Mouse (Mus musculus) forebrain, postnatal 0 days (tissue): ENCODE results near the gene Hcn2. TPM values are rescaled to one million over a fixed set of nuclear protein-coding genes. Genes with fewer than 3 reads are reported as not detected.
A peak's percentile ranks its signal among the peaks of the same experiment; 100 is the strongest.

Experiments used
- ATAC-seq: fragments of 200-750 bp; cut with Nextera tagmentation; 2 replicates; pipeline ENCODE4 v1.8.0; 2017; ENCODE audit warnings: mild to moderate bottlenecking, moderate library complexity
- DNase-seq: peaks from one replicate; pipeline ENCODE4 v3.0.0-alpha.2; 2015
- H3K27ac ChIP-seq: fragments of 300-500 bp; sonication (generic); 2 replicates; pipeline ENCODE4 v1.5.1; 2014; ENCODE audit warnings: low read depth, mild to moderate bottlenecking, antibody characterized with exemption, low read length, moderate library complexity, mixed read lengths
- H3K27me3 ChIP-seq: fragments of 300-500 bp; sonication (generic); 2 replicates; pipeline ENCODE4 v1.6.1; 2014; ENCODE audit warnings: mild to moderate bottlenecking, low read length, mixed read lengths; ENCODE audit not compliant: insufficient read depth
- H3K36me3 ChIP-seq: fragments of 300-500 bp; sonication (generic); 2 replicates; pipeline ENCODE4 v1.6.1; 2014; ENCODE audit warnings: mild to moderate bottlenecking, moderate library complexity; ENCODE audit not compliant: insufficient read depth
- H3K4me1 ChIP-seq: fragments of 300-500 bp; sonication (generic); 2 replicates; pipeline ENCODE4 v1.6.1; 2014; ENCODE audit warnings: antibody characterized with exemption; ENCODE audit not compliant: insufficient read depth
- H3K4me2 ChIP-seq: fragments of 300-500 bp; sonication (generic); 2 replicates; pipeline ENCODE4 v1.6.1; 2014; ENCODE audit warnings: low read depth, mild to moderate bottlenecking, moderate library complexity
- H3K4me3 ChIP-seq: fragments of 300-500 bp; sonication (generic); 2 replicates; pipeline ENCODE4 v1.5.1; 2014; ENCODE audit warnings: low read depth, low read length, mixed read lengths
- H3K9ac ChIP-seq: fragments of 300-500 bp; sonication (generic); 2 replicates; pipeline ENCODE4 v1.6.1; 2014; ENCODE audit warnings: mild to moderate bottlenecking
- H3K9me3 ChIP-seq: fragments of 300-500 bp; sonication (generic); 2 replicates; pipeline ENCODE4 v1.6.1; 2016; ENCODE audit warnings: low read length
- CTCF ChIP-seq: sonication (generic); IDR thresholded peaks from 2 replicates; pipeline ENCODE4 v1.5.1; 2016; ENCODE audit warnings: antibody characterized with exemption, control low read depth, low read depth
- WGBS: fragments of 180-500 bp; shearing (Covaris S2); extraction: QIAGEN DNeasy Blood & Tissue Kit; methylation state at CpG from one replicate; pipeline ENCODE4 v1.1.7; 2014; 5-methylcytosine and 5-hydroxymethylcytosine counted together
- polyA plus RNA-seq: library from polyadenylated mRNA; unstranded; fragments of >200 nt; fragmentation: Nextera tagmentation; extraction: Ambion mirVana; gene quantifications from 2 replicates; pipeline ENCODE4 v1.2.1, GENCODE M21; 2015
- total RNA-seq: library from RNA; depleted of rRNA; stranded (reverse); fragments of >200 nt; gene quantifications from 2 replicates; pipeline ENCODE4 v1.2.3, GENCODE M21; 2014

Hcn2 gene
- total and polyA plus RNA-seq, 2 experiments from 2014 or later = 4.7 to 34.5 TPM

DNA sequence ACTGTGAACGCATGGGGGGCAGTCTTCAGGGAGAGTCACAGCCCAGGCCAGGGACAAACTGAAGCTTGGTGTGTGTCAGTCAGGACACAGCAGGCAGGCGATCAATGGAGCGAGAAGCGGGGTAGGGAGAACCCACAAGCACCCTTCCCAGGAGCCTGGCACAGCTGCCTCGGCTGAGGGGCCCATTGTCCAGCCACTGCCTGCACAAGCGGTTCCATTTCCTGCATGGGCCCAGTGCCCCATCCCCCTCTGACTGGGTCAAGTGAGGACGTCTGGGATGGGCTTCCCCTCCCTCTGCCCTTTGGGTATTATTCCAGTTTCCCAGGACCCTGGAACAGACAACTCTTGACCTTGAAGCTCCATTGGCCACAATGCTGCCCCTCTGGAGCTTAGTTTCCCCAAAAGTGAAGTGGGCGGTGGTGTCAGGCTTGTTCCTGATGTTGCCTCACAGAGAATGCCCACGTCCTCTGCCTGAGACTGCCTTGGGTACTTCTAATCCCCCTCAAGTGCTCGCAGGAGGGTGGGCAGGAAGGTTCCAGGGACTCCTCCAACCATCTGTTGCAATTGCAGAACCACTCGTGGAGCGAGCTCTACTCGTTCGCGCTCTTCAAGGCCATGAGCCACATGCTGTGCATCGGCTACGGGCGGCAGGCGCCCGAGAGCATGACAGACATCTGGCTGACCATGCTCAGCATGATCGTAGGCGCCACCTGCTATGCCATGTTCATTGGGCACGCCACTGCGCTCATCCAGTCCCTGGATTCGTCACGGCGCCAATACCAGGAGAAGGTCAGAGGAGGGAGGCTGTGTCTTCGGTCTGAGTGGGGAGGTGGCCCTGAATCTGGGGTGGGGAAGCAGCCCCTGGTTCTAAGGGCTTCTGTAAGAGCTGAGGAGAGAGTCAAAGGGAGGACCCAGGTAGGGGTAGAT lies 12.2 kb downstream of the Hcn2 start:
- no peak overlapping the region for H3K9ac ChIP-seq
- no peak for TF ChIP-seq CTCF
- 75% methylated on average over 28 of the region's 28 CpGs for WGBS
- H3K9me3 ChIP-seq = no peaks in the 10 kb centered on the region
- DNase-seq = no peak
- H3K27me3 ChIP-seq = no peaks in the 10 kb centered on the region
- H3K4me2 ChIP-seq = no peak overlapping the region
- H3K36me3 ChIP-seq = peaks cover 19% of the 10 kb centered on the region
- H3K4me3 ChIP-seq = no peak overlapping the region
- peak; percentile 17; the same call in 1 of the 2 replicates for ATAC-seq
- no peaks in the 10 kb centered on the region for H3K4me1 ChIP-seq
- no peak overlapping the region for H3K27ac ChIP-seq

DNA sequence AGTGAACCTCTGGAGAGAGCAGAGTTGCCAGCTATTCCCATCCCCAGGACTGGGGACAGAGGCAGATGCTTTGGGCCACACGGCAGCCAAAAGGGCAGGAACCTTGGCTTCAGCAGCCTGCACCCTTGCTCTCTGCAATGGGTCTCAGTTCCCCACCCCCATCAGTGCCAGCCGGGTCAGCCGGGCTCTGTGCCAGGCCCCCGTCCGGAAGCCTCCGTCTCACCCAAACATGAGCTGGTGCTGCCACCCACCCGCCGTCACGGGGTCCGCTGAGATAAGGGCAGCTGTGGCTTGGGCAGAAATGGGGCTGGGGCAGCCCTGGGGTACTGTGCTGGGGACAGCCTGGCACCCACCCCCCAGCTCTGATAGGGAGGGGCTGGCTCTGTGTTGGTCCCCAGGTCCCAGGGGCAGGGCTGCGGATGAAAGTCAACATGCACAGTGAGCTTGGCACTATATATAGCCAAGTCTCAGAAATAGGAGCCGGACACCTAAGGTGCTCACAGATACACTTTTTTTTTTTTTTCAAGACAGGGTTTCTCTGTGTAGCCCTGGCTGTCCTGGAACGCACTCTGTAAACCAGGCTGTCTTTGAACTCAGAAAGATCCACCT lies 13.0 kb downstream of the Hcn2 start:
- ATAC-seq (no peak), DNase-seq (no peak)
- H3K27ac ChIP-seq = no peak overlapping the region
- H3K4me2 ChIP-seq = no peak overlapping the region
- peaks cover 26% of the 10 kb centered on the region for H3K36me3 ChIP-seq
- no peaks in the 10 kb centered on the region for H3K9me3 ChIP-seq
- H3K27me3 ChIP-seq = no peaks in the 10 kb centered on the region
- WGBS = 53% methylated on average over 13 of the region's 13 CpGs
- no peak for TF ChIP-seq CTCF
- H3K9ac ChIP-seq = no peak overlapping the region
- no peak overlapping the region for H3K4me3 ChIP-seq
- no peaks in the 10 kb centered on the region for H3K4me1 ChIP-seq

DNA sequence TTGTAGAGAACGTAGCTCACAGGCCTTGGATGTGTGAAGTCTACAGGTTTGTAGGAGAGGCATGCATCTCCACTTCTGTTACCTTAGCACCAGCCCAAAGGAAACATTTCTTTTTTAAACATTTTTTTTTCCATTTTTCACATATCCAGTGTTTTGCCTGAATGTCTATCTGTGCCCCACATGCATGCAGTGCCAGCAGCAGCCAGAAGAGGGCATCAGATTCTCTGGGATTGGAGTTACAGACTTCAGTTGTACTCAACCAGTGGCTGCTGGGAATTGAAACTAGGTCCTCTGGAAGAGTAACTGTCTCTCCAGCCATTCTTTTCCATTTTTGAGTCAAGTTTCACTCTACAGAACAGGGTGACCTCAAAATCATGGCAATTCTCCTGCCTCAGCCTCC lies 16.1 kb downstream of the Hcn2 start:
- Histone ChIP-seq H3K4me1 (no peaks in the 10 kb centered on the region), H3K9me3 (no peaks in the 10 kb centered on the region), H3K36me3 (peaks cover 52% of the 10 kb centered on the region), H3K27me3 (no peaks in the 10 kb centered on the region), H3K4me2 (no peak overlapping the region), H3K9ac (no peak overlapping the region), H3K4me3 (no peak overlapping the region), H3K27ac (no peak overlapping the region)
- peak; percentile 53 for TF ChIP-seq CTCF
- no peak for DNase-seq
- ATAC-seq = no peak
- WGBS = 95% methylated on average over 1 of the region's 1 CpGs

DNA sequence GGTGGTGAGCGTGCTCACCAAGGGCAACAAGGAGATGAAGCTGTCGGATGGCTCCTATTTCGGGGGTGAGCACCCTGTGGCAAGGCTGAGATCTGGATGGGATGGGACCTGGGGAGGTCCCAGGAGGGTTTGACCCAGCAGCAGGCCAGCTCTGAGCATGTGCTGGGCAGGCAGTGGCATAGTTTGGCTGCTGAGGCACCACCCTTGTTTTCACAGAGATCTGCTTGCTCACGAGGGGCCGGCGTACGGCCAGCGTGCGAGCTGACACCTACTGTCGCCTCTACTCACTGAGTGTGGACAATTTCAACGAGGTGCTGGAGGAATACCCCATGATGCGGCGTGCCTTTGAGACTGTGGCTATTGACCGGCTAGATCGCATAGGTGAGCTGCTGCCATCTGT lies 17.4 kb downstream of the Hcn2 start:
- H3K4me3 ChIP-seq = no peak overlapping the region
- DNase-seq = no peak
- 94% methylated on average over 15 of the region's 15 CpGs for WGBS
- no peak overlapping the region for H3K27ac ChIP-seq
- no peaks in the 10 kb centered on the region for H3K27me3 ChIP-seq
- ATAC-seq = no peak
- H3K36me3 ChIP-seq = peaks cover 65% of the 10 kb centered on the region
- TF ChIP-seq CTCF = no peak
- H3K4me1 ChIP-seq = no peaks in the 10 kb centered on the region
- no peak overlapping the region for H3K4me2 ChIP-seq
- H3K9me3 ChIP-seq = 0 out of 2 replicates have a peak, but pooled peaks cover 5% of the 10 kb centered on the region
- no peak overlapping the region for H3K9ac ChIP-seq

DNA sequence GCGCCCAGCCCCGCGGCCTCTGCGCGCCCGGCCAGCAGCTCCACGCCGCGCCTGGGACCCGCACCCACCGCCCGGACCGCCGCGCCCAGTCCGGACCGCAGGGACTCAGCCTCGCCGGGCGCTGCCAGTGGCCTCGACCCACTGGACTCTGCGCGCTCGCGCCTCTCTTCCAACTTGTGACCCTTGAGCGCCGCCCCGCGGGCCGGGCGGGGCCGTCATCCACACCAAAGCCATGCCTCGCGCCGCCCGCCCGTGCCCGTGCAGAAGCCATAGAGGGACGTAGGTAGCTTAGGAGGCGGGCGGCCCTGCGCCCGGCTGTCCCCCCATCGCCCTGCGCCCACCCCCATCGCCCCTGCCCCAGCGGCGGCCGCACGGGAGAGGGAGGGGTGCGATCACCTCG lies 18.9 kb downstream of the Hcn2 start:
- Histone ChIP-seq H3K36me3 (peaks cover 81% of the 10 kb centered on the region), H3K4me3 (no peak overlapping the region), H3K4me2 (no peak overlapping the region), H3K4me1 (no peaks in the 10 kb centered on the region), H3K9me3 (peaks cover 13% of the 10 kb centered on the region; the same call in 1 of the 2 replicates), H3K27me3 (no peaks in the 10 kb centered on the region), H3K9ac (no peak overlapping the region), H3K27ac (no peak overlapping the region)
- ATAC-seq (no peak), DNase-seq (no peak)
- WGBS = 41% methylated on average over 42 of the region's 52 CpGs
- no peak for TF ChIP-seq CTCF

DNA sequence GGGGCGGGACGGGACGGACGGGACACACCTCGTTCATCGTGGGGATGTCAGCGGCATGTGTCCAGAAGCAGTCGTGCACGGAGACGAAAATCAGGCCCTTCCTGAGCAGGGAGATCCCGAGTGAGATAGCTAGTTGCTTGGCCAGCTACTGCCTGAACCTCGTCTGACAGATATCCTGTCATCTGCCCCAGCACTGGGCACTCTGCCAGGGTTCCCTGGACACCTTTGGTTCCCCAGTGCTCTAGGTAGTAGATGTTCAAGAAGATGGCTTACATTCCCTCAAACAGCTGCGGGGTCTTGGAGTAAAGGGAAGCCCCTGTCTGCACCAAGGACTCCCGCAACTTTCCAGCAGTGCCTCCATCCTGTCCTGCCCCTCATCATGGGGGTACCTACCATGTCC lies 20.3 kb downstream of the Hcn2 start:
- Histone ChIP-seq H3K4me2 (no peak overlapping the region), H3K9ac (no peak overlapping the region), H3K9me3 (peaks cover 13% of the 10 kb centered on the region; the same call in 1 of the 2 replicates), H3K27ac (no peak overlapping the region), H3K36me3 (peaks cover 91% of the 10 kb centered on the region), H3K4me1 (no peaks in the 10 kb centered on the region), H3K27me3 (no peaks in the 10 kb centered on the region), H3K4me3 (no peak overlapping the region)
- 93% methylated on average over 14 of the region's 14 CpGs for WGBS
- no peak for ATAC-seq
- no peak for DNase-seq
- TF ChIP-seq CTCF = no peak

DNA sequence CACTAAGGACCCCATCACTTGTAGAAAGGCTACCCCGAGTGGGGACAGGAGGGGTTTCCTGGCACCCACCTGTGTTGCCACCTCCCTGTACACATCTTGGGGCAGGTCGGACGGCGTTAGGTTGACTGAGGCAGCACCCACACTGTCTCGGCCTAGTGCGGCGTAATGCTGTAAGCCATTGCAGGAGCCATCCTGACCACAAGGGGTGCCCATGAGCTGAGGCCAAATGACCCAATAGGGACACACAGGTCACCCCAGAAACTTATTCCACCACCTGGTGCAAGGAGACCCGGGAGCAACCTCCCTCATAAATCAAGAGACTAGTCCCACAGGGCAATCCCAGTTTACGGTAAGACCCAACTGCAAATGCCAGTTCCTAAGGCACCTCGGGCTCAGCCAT lies 21.8 kb downstream of the Hcn2 start:
- 89% methylated on average over 10 of the region's 10 CpGs for WGBS
- peak; percentile 53 for TF ChIP-seq CTCF
- H3K9ac ChIP-seq = no peak overlapping the region
- H3K4me1 ChIP-seq = no peaks in the 10 kb centered on the region
- no peak overlapping the region for H3K4me2 ChIP-seq
- no peak for DNase-seq
- no peak overlapping the region for H3K4me3 ChIP-seq
- no peaks in the 10 kb centered on the region for H3K27me3 ChIP-seq
- no peak overlapping the region for H3K27ac ChIP-seq
- peaks cover 92% of the 10 kb centered on the region for H3K36me3 ChIP-seq
- ATAC-seq = no peak
- peaks cover 13% of the 10 kb centered on the region; the same call in 1 of the 2 replicates for H3K9me3 ChIP-seq
